Mouse (Mus musculus): Measurements from ENCODE around the gene Trpv4. TPM values are rescaled to one million over a fixed set of nuclear protein-coding genes. Genes with fewer than 3 reads are reported as not detected.

Gene Trpv4
- polyA plus RNA-seq, 1 experiment from 2014 or later = 2.2 TPM

- no peaks in the 10 kb centered on the region for H3K36me3 ChIP-seq
- peak overlapping the region; percentile 41 for H3K4me2 ChIP-seq
- H3K9me3 ChIP-seq = no peaks in the 10 kb centered on the region
- WGBS = 50% methylated on average over 5 of the region's 5 CpGs
- H3K4me3 ChIP-seq = no peak overlapping the region
- H3K27ac ChIP-seq = peak overlapping the region; percentile 96
- H3K27me3 ChIP-seq = no peaks in the 10 kb centered on the region
- H3K4me1 ChIP-seq = peaks cover 88% of the 10 kb centered on the region
- no peak for ATAC-seq (ENCODE audit: borderline replicate concordance, extremely low read depth, low FRiP score, low TSS enrichment)
- no peak overlapping the region for H3K9ac ChIP-seq
Observed at GRCm38 (mm10) chr5:114593949-114594348, 64.3 kb downstream of the Trpv4 start.

- Histone ChIP-seq H3K27ac (peak overlapping the region; percentile 96; the same call in 1 of the 2 replicates), H3K27me3 (no peaks in the 10 kb centered on the region), H3K9me3 (no peaks in the 10 kb centered on the region), H3K36me3 (no peaks in the 10 kb centered on the region), H3K4me2 (no peak overlapping the region), H3K4me1 (peaks cover 92% of the 10 kb centered on the region), H3K9ac (no peak overlapping the region), H3K4me3 (no peak overlapping the region)
- 69% methylated on average over 12 of the region's 12 CpGs for WGBS
- ATAC-seq (ENCODE audit: borderline replicate concordance, extremely low read depth, low FRiP score, low TSS enrichment) = no peak
Observed at GRCm38 (mm10) chr5:114593161-114593821, 64.9 kb downstream of the Trpv4 start.

- no peak overlapping the region for H3K4me2 ChIP-seq
- no peak overlapping the region for H3K4me3 ChIP-seq
- peaks cover 95% of the 10 kb centered on the region for H3K4me1 ChIP-seq
- H3K36me3 ChIP-seq = no peaks in the 10 kb centered on the region
- WGBS = 66% methylated on average over 19 of the region's 19 CpGs
- H3K27me3 ChIP-seq = no peaks in the 10 kb centered on the region
- H3K27ac ChIP-seq = no peak overlapping the region
- no peaks in the 10 kb centered on the region for H3K9me3 ChIP-seq
- ATAC-seq (ENCODE audit: borderline replicate concordance, extremely low read depth, low FRiP score, low TSS enrichment) = no peak
- no peak overlapping the region for H3K9ac ChIP-seq
Observed at GRCm38 (mm10) chr5:114592463-114593160, 65.6 kb downstream of the Trpv4 start.

- Histone ChIP-seq H3K9me3 (no peaks in the 10 kb centered on the region), H3K4me2 (peak overlapping the region; percentile 32), H3K36me3 (no peaks in the 10 kb centered on the region), H3K27me3 (no peaks in the 10 kb centered on the region), H3K4me3 (no peak overlapping the region), H3K4me1 (peaks cover 87% of the 10 kb centered on the region), H3K27ac (peak overlapping the region; percentile 39), H3K9ac (no peak overlapping the region)
- ATAC-seq (ENCODE audit: borderline replicate concordance, extremely low read depth, low FRiP score, low TSS enrichment) = peak; percentile 7; the same call in 1 of the 2 replicates
- 5% methylated on average over 15 of the region's 15 CpGs for WGBS
Observed at GRCm38 (mm10) chr5:114591151-114591561, 67.1 kb downstream of the Trpv4 start.

GRCm38 (mm10) chr5:114590043-114590913 lies 67.9 kb downstream of the Trpv4 start:
- H3K36me3 ChIP-seq = no peaks in the 10 kb centered on the region
- H3K9ac ChIP-seq = no peak overlapping the region
- no peaks in the 10 kb centered on the region for H3K27me3 ChIP-seq
- H3K9me3 ChIP-seq = no peaks in the 10 kb centered on the region
- no peak overlapping the region for H3K4me3 ChIP-seq
- no peak overlapping the region for H3K4me2 ChIP-seq
- peaks cover 87% of the 10 kb centered on the region for H3K4me1 ChIP-seq
- ATAC-seq (ENCODE audit: borderline replicate concordance, extremely low read depth, low FRiP score, low TSS enrichment) = no peak
- WGBS = 68% methylated on average over 17 of the region's 17 CpGs
- peak overlapping the region; percentile 39 for H3K27ac ChIP-seq

GRCm38 (mm10) chr5:114589454-114589853 lies 68.8 kb downstream of the Trpv4 start:
- Histone ChIP-seq H3K4me2 (no peak overlapping the region), H3K27ac (no peak overlapping the region), H3K4me1 (peaks cover 87% of the 10 kb centered on the region), H3K9me3 (no peaks in the 10 kb centered on the region), H3K9ac (no peak overlapping the region), H3K36me3 (no peaks in the 10 kb centered on the region), H3K27me3 (no peaks in the 10 kb centered on the region), H3K4me3 (no peak overlapping the region)
- WGBS = 44% methylated on average over 2 of the region's 2 CpGs
- no peak for ATAC-seq (ENCODE audit: borderline replicate concordance, extremely low read depth, low FRiP score, low TSS enrichment)

- no peaks in the 10 kb centered on the region for H3K9me3 ChIP-seq
- no peak overlapping the region for H3K9ac ChIP-seq
- no peak for ATAC-seq (ENCODE audit: borderline replicate concordance, extremely low read depth, low FRiP score, low TSS enrichment)
- no peak overlapping the region for H3K4me2 ChIP-seq
- H3K27ac ChIP-seq = no peak overlapping the region
- WGBS = 53% methylated on average over 6 of the region's 6 CpGs
- H3K4me3 ChIP-seq = no peak overlapping the region
- no peaks in the 10 kb centered on the region for H3K27me3 ChIP-seq
- H3K36me3 ChIP-seq = no peaks in the 10 kb centered on the region
- peaks cover 87% of the 10 kb centered on the region for H3K4me1 ChIP-seq
Observed at GRCm38 (mm10) chr5:114589026-114589425, 69.2 kb downstream of the Trpv4 start.

GRCm38 (mm10) chr5:114588416-114588815 lies 69.8 kb downstream of the Trpv4 start:
- ATAC-seq (ENCODE audit: borderline replicate concordance, extremely low read depth, low FRiP score, low TSS enrichment) = no peak

GRCm38 (mm10) chr5:114587908-114588307 lies 70.3 kb downstream of the Trpv4 start:
- no peak overlapping the region for H3K4me2 ChIP-seq
- WGBS = 38% methylated on average over 9 of the region's 9 CpGs
- H3K27me3 ChIP-seq = no peaks in the 10 kb centered on the region
- no peaks in the 10 kb centered on the region for H3K36me3 ChIP-seq
- peaks cover 83% of the 10 kb centered on the region for H3K4me1 ChIP-seq
- H3K9me3 ChIP-seq = no peaks in the 10 kb centered on the region
- ATAC-seq (ENCODE audit: borderline replicate concordance, extremely low read depth, low FRiP score, low TSS enrichment) = no peak
- H3K4me3 ChIP-seq = no peak overlapping the region
- no peak overlapping the region for H3K27ac ChIP-seq
- H3K9ac ChIP-seq = no peak overlapping the region

More at GRCm38 (mm10) chr5:114588416-114588815, 69.8 kb downstream of the Trpv4 start:
- 43% methylated on average over 10 of the region's 10 CpGs for WGBS
- H3K4me1 ChIP-seq = peaks cover 85% of the 10 kb centered on the region
- no peak overlapping the region for H3K4me2 ChIP-seq
- no peak overlapping the region for H3K27ac ChIP-seq
- no peaks in the 10 kb centered on the region for H3K36me3 ChIP-seq
- no peak overlapping the region for H3K9ac ChIP-seq
- H3K4me3 ChIP-seq = no peak overlapping the region
- H3K9me3 ChIP-seq = no peaks in the 10 kb centered on the region
- H3K27me3 ChIP-seq = no peaks in the 10 kb centered on the region

GRCm38 (mm10) chr5:114585682-114586081 lies 72.5 kb downstream of the Trpv4 start:
- H3K4me1 ChIP-seq = peaks cover 72% of the 10 kb centered on the region
- no peak for ATAC-seq (ENCODE audit: borderline replicate concordance, extremely low read depth, low FRiP score, low TSS enrichment)
- H3K4me2 ChIP-seq = no peak overlapping the region
- H3K27me3 ChIP-seq = no peaks in the 10 kb centered on the region
- 10% methylated on average over 5 of the region's 5 CpGs for WGBS
- no peaks in the 10 kb centered on the region for H3K36me3 ChIP-seq
- no peaks in the 10 kb centered on the region for H3K9me3 ChIP-seq
- no peak overlapping the region for H3K4me3 ChIP-seq
- peak overlapping the region; percentile 55; the same call in 1 of the 2 replicates for H3K27ac ChIP-seq
- no peak overlapping the region for H3K9ac ChIP-seq

- no peaks in the 10 kb centered on the region for H3K9me3 ChIP-seq
- H3K27me3 ChIP-seq = no peaks in the 10 kb centered on the region
- 44% methylated on average over 14 of the region's 14 CpGs for WGBS
- peaks cover 60% of the 10 kb centered on the region for H3K4me1 ChIP-seq
- H3K27ac ChIP-seq = peak overlapping the region; percentile 45; the same call in 1 of the 2 replicates
- ATAC-seq (ENCODE audit: borderline replicate concordance, extremely low read depth, low FRiP score, low TSS enrichment) = peak; percentile 63; the same call in 1 of the 2 replicates
- no peak overlapping the region for H3K9ac ChIP-seq
- H3K36me3 ChIP-seq = no peaks in the 10 kb centered on the region
- no peak overlapping the region for H3K4me2 ChIP-seq
- H3K4me3 ChIP-seq = no peak overlapping the region
Observed at GRCm38 (mm10) chr5:114584293-114585104, 73.7 kb downstream of the Trpv4 start.
